19 mouse cellular contexts compared by ENCODE assay signal in genomic region chr1:74818509-74818908, GRCm38 (mm10). TPM values are rescaled to one million over a fixed set of nuclear protein-coding genes. Genes with fewer than 3 reads are reported as not detected.
"Had no signal": no experiment of that assay in that cellular context is flagged by ENCODE, and none has a peak within 500 bp of the region (broad histone marks: within the 10 kb centered on the region; RNA-seq: fewer than 3 reads in every experiment).

No protein-coding gene starts in this region.

- H3K9ac ChIP-seq: lung, embryonic 14.5 days; midbrain, embryonic 13.5 days; neural tube, embryonic 13.5 days had no signal

- H3K4me2 ChIP-seq: lung, embryonic 14.5 days had no signal

- H3K27ac ChIP-seq: midbrain, embryonic 13.5 days; neural tube, embryonic 13.5 days had no signal

- H3K36me3 ChIP-seq: midbrain, embryonic 10.5 days; midbrain, embryonic 13.5 days; neural tube, embryonic 13.5 days; neural tube, embryonic 15.5 days had no signal

- ATAC-seq: midbrain, embryonic 13.5 days; midbrain, embryonic 16.5 days had no signal

- DNase-seq: lung, adult 18-20 months; lung, embryonic 14.5 days; lung, postnatal 10 days; lung, postnatal 4 days; retina, postnatal 1 day; right cerebral cortex, adult 18-20 months; right cerebral cortex, postnatal 25 days; right cerebral cortex, postnatal 4 days; spleen, adult 18-20 months; thymus, adult 18-20 months; thymus, postnatal 14 days; thymus, postnatal 36 days had no signal

- H3K9me3 ChIP-seq: midbrain, embryonic 10.5 days; midbrain, embryonic 13.5 days; neural tube, embryonic 13.5 days; neural tube, embryonic 15.5 days had no signal

- H3K27me3 ChIP-seq: neural tube, embryonic 13.5 days; neural tube, embryonic 15.5 days had no signal

- H3K4me3 ChIP-seq: neural tube, embryonic 13.5 days had no signal

RNA-seq across cellular contexts. Expression of gene Wnt10a, which starts 27.2 kb away (rescaled TPM):
- polyA plus RNA-seq: lung, embryonic 14.5 days had no signal

RNA-seq across cellular contexts. Expression of gene Cdk5r2, which starts 36.2 kb away (rescaled TPM):
- polyA plus RNA-seq: lung, embryonic 14.5 days; lung, embryonic 16.5 days; thymus, postnatal 0 days had no signal
